Mouse (Mus musculus) stomach, embryonic 16.5 days (tissue): ENCODE measurements around the gene Tbcel. TPM values are rescaled to one million over a fixed set of nuclear protein-coding genes. Genes with fewer than 3 reads are reported as not detected.

Experiments used
- ATAC-seq: fragments of 200-750 bp; cut with Nextera tagmentation; 2 replicates; pipeline ENCODE4 v1.8.0; 2017; ENCODE audit warnings: moderate number of reproducible peaks, moderate TSS enrichment; ENCODE audit not compliant: insufficient read depth, low FRiP score
- H3K27ac ChIP-seq: fragments of 300-500 bp; sonication (generic); 2 replicates; pipeline ENCODE4 v1.5.1; 2014; ENCODE audit warnings: low read length
- H3K27me3 ChIP-seq: fragments of 300-500 bp; sonication (generic); 2 replicates; pipeline ENCODE4 v1.6.1; 2014; ENCODE audit warnings: low read length, control low read depth, mixed read lengths; ENCODE audit not compliant: control insufficient read depth, insufficient read depth
- H3K36me3 ChIP-seq: fragments of 300-500 bp; sonication (generic); 2 replicates; pipeline ENCODE4 v1.6.1; 2014; ENCODE audit warnings: low read length; ENCODE audit not compliant: control insufficient read depth, insufficient read depth
- H3K4me1 ChIP-seq: fragments of 300-500 bp; sonication (generic); 2 replicates; pipeline ENCODE4 v1.6.1; 2014; ENCODE audit warnings: low read length, control low read depth, mixed read lengths; ENCODE audit not compliant: control insufficient read depth, insufficient read depth
- H3K4me2 ChIP-seq: fragments of 300-500 bp; sonication (generic); 2 replicates; pipeline ENCODE4 v1.6.1; 2014; ENCODE audit warnings: low read depth, low read length, mixed read lengths
- H3K4me3 ChIP-seq: fragments of 300-500 bp; sonication (generic); replicated peaks from 2 replicates; pipeline ENCODE4 v1.5.1; 2014; ENCODE audit warnings: mild to moderate bottlenecking, low read length
- H3K9ac ChIP-seq: fragments of 300-500 bp; sonication (generic); 2 replicates; pipeline ENCODE4 v1.6.1; 2014; ENCODE audit warnings: low read length
- H3K9me3 ChIP-seq: fragments of 300-500 bp; sonication (generic); replicated peaks from 2 replicates; pipeline ENCODE4 v1.6.1; 2016; ENCODE audit warnings: low read length, control low read depth; ENCODE audit not compliant: control insufficient read depth
- WGBS: fragments of 180-500 bp; shearing (Covaris S2); extraction: QIAGEN DNeasy Blood & Tissue Kit; methylation state at CpG from one replicate; pipeline ENCODE4 v1.1.7; 2014; 5-methylcytosine and 5-hydroxymethylcytosine counted together
- polyA plus RNA-seq: library from polyadenylated mRNA; unstranded; fragments of >200 nt; fragmentation: Nextera tagmentation; extraction: Ambion mirVana; gene quantifications from 2 replicates; pipeline ENCODE4 v1.2.1, GENCODE M21; 2015

The Tbcel gene
- polyA plus RNA-seq, 1 experiment from 2014 or later = 4.1 TPM

DNA sequence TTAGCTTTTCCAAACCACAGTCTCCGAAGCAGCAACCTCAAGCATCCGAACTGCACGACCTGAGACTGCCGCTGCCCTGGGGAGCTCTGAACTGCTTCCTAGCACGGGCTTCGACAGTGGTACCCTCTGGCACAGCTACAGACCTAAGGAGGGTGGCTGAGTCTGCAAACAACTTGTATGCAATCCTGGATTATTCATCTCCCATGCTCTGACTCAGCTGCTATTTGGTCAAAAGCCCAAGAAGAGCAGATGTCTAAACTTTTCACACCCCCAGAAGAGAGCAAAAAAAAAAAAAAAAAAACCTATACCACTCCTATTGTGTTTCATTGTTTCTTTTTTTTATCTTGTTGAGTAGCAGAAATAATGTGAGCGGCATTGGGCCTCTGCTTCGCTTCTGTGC lies 113.3 kb downstream of the Tbcel start:
- 88% methylated on average over 8 of the region's 8 CpGs for WGBS
- no peaks in the 10 kb centered on the region for H3K4me1 ChIP-seq
- H3K4me3 ChIP-seq = no peak overlapping the region
- no peak overlapping the region for H3K4me2 ChIP-seq
- no peak for ATAC-seq
- H3K27me3 ChIP-seq = no peaks in the 10 kb centered on the region
- no peaks in the 10 kb centered on the region for H3K9me3 ChIP-seq
- no peaks in the 10 kb centered on the region for H3K36me3 ChIP-seq
- no peak overlapping the region for H3K27ac ChIP-seq
- no peak overlapping the region for H3K9ac ChIP-seq

DNA sequence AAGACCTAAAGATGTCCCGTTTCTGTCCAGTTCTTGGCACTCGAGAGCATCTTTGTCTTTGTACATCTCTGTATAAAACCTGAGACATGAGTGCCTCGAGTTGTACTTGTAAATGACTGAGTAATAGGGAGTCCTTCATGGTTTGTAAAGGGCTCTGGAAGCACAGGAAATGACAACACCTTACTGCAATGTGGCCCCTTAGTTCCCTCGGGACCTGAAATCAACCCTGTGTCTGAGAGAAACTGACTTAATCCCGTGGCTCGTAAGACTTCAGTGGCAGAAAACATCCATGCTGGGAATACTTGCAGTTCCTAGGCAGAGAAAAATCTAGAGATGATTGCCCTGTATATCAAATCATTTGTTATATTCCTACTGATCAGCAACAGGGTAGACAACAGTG lies 114.7 kb downstream of the Tbcel start:
- Histone ChIP-seq H3K9ac (no peak overlapping the region), H3K27ac (no peak overlapping the region), H3K4me3 (no peak overlapping the region), H3K27me3 (no peaks in the 10 kb centered on the region), H3K36me3 (no peaks in the 10 kb centered on the region), H3K9me3 (no peaks in the 10 kb centered on the region), H3K4me1 (no peaks in the 10 kb centered on the region), H3K4me2 (no peak overlapping the region)
- WGBS = 60% methylated on average over 6 of the region's 6 CpGs
- ATAC-seq = no peak

DNA sequence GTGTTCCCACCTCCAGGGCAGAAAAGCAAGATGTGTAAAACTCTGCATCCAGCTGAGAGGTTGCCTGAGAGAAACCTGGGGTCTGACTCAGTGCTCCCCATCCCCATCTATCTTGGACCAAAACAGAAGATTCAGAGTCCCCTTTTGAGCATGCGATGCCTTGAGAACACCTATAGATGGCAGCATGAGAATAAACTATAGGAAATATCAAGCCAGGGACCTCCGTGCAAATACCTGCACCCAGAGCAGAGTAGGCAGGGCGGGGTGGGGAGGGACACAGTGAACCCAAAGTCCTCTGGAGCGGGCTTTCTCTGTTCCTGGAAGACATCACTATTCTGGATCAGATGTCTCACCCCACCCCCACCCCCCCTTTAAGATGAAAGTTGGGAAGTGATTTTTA lies 119.1 kb downstream of the Tbcel start:
- Histone ChIP-seq H3K27me3 (no peaks in the 10 kb centered on the region), H3K4me1 (no peaks in the 10 kb centered on the region), H3K4me2 (no peak overlapping the region), H3K9ac (no peak overlapping the region), H3K27ac (no peak overlapping the region), H3K36me3 (no peaks in the 10 kb centered on the region), H3K9me3 (no peaks in the 10 kb centered on the region), H3K4me3 (no peak overlapping the region)
- ATAC-seq = no peak
- 46% methylated on average over 4 of the region's 4 CpGs for WGBS

DNA sequence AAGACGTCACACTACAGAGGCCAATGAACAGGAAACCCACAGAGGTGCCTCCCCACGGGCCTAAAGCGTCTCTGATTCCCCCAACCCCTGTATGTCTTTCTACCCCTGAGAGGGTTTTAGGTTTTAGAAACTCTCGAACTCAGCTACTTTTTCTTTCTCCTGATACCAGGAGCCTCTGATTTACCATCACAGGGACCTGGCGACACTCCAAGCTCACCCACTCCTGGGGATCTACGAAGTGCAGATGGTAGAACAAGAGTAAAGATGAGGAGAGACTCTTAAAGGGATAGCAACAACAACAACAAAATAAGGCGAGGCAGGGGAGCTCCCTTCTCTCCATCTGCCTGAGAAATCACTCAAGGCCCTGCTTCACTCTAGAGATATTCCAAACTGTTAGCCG lies 120.6 kb downstream of the Tbcel start:
- 70% methylated on average over 8 of the region's 8 CpGs for WGBS
- Histone ChIP-seq H3K4me1 (no peaks in the 10 kb centered on the region), H3K9ac (no peak overlapping the region), H3K4me3 (no peak overlapping the region), H3K36me3 (no peaks in the 10 kb centered on the region), H3K4me2 (no peak overlapping the region), H3K27ac (no peak overlapping the region), H3K9me3 (no peaks in the 10 kb centered on the region), H3K27me3 (no peaks in the 10 kb centered on the region)
- ATAC-seq = no peak

DNA sequence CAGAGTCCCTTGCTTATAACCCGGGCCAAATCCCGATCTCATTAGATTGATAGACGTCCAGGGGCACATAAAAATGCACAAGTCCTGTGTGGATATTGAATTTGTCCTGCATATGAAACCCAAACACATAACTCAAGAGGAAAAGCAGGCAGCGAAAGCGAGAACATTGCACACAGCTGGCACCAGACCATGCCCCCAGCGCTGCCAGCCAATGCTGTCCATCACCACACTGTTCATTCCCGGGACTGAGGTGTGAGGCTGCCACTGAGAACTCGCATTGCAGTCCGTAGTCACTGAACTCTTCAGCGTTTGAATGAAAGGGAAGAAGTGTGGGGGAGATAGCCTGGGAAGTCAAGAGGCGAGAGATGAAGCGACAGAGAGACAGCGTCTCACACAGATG lies 122.0 kb downstream of the Tbcel start:
- Histone ChIP-seq H3K4me3 (no peak overlapping the region), H3K27ac (no peak overlapping the region), H3K9me3 (no peaks in the 10 kb centered on the region), H3K36me3 (no peaks in the 10 kb centered on the region), H3K9ac (no peak overlapping the region), H3K27me3 (no peaks in the 10 kb centered on the region), H3K4me2 (no peak overlapping the region), H3K4me1 (no peaks in the 10 kb centered on the region)
- WGBS = 75% methylated on average over 13 of the region's 13 CpGs
- ATAC-seq = no peak

DNA sequence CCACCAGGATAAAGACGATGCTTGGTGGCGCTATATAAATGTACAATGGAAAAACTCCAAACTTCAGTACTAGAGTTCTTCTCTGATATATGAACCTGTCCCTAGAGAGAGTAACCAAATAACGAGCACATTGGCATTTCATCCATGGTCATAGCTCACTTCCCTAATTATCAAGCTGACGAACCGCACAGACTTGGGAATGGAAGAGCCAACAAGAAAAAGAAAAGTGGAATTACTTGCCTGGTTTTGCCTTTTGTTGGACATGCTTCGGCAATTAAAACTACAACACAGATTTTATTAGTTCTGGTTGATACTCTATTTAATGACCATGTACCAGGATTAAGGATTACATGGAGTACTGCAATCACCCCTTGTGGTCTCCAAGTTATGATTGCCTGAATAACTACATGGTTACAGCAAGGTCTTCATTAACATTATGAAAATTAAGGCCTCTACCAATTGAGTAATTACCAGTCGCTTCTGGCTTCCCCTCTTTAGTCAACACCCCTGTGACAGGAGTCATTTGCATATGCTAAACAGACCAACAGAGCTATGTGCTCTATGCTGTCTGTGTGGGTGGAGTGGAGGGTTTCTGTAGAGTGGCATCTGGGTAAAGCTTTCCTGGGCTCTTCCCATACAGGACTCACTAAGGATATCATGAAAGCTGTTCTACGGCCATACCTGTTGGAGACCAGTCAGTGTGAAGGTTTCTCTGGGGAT lies 124.8 kb downstream of the Tbcel start:
- Histone ChIP-seq H3K36me3 (no peaks in the 10 kb centered on the region), H3K4me1 (no peaks in the 10 kb centered on the region), H3K4me3 (no peak overlapping the region), H3K9me3 (no peaks in the 10 kb centered on the region; the same call in 1 of the 2 replicates), H3K9ac (no peak overlapping the region), H3K4me2 (no peak overlapping the region), H3K27me3 (no peaks in the 10 kb centered on the region), H3K27ac (no peak overlapping the region)
- no peak for ATAC-seq
- WGBS = 82% methylated on average over 8 of the region's 8 CpGs

DNA sequence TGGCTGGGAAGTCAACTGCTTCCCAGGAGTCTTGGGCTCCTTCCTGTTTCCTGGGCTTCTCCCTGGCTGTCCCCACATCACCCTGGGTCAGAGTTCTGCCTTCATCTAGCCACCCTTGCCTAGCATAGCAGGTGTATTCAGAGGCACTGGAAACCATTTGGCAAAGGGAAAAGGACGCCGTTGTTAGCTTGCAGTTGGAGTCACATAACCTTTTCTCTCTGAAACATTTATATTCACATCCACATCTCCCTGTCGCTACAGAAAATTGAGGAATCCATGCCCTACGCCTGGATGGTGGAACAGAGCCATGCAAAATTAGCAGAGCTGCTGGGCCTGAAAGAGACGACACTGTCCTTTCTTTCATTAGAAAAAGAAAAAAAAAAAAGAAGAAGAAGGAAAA lies 125.5 kb downstream of the Tbcel start:
- no peak overlapping the region for H3K27ac ChIP-seq
- WGBS = 77% methylated on average over 5 of the region's 5 CpGs
- ATAC-seq = no peak
- H3K4me1 ChIP-seq = no peaks in the 10 kb centered on the region
- H3K4me3 ChIP-seq = no peak overlapping the region
- H3K36me3 ChIP-seq = no peaks in the 10 kb centered on the region
- H3K4me2 ChIP-seq = no peak overlapping the region
- no peaks in the 10 kb centered on the region for H3K27me3 ChIP-seq
- H3K9ac ChIP-seq = no peak overlapping the region
- H3K9me3 ChIP-seq = no peaks in the 10 kb centered on the region; the same call in 1 of the 2 replicates

DNA sequence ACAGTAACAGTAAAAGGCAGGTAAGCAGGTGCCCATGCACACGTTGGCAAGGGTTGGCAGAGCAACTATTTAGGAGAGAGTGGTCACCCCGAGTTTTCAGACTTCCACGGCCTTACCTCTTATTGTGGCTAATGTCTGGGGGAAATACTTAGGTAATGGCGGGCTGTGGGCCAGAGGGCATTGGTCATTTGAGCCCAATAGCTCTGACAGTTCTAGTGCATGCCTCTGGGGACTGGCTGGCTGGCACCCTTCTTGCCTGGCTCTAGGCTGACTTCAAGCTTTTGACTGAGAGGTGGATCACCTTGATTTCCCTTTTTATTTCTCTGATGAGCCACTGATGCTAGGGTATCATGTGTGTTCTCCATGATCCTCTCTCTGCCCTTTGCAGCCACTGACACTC lies 129.5 kb downstream of the Tbcel start:
- no peak for ATAC-seq
- Histone ChIP-seq H3K27me3 (no peaks in the 10 kb centered on the region), H3K4me1 (no peaks in the 10 kb centered on the region), H3K9ac (no peak overlapping the region), H3K36me3 (no peaks in the 10 kb centered on the region), H3K27ac (no peak overlapping the region), H3K4me2 (no peak overlapping the region), H3K9me3 (no peaks in the 10 kb centered on the region; the same call in 1 of the 2 replicates), H3K4me3 (no peak overlapping the region)
- 90% methylated on average over 4 of the region's 4 CpGs for WGBS

DNA sequence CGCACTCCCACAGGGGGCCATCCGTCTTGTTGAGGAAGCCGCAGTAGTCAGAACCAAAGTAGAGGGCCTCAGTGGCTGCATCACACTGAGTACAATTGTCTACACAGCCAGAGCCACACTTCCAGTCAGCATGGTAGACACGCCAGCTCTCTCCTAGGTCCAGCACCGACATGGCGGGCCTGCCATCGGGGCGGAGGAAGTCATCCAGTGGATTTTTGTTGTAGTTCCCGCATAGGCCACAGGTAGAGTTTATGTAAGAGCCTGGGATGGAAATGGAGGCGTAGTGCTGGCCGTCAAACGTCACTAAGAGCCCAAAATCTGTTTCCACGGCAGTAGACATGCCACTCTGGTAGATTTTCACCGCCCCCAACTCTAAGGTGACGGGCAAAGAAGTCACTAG lies 130.0 kb downstream of the Tbcel start:
- Histone ChIP-seq H3K27me3 (no peaks in the 10 kb centered on the region), H3K4me2 (no peak overlapping the region), H3K9ac (no peak overlapping the region), H3K9me3 (no peaks in the 10 kb centered on the region; the same call in 1 of the 2 replicates), H3K4me1 (no peaks in the 10 kb centered on the region), H3K4me3 (no peak overlapping the region), H3K27ac (no peak overlapping the region), H3K36me3 (no peaks in the 10 kb centered on the region)
- WGBS = 92% methylated on average over 15 of the region's 15 CpGs
- no peak for ATAC-seq
